In genomic region chr7:19694336-19695212, GRCm38 (mm10) we compare ENCODE assay signal across 12 mouse cellular contexts. TPM values are rescaled to one million over a fixed set of nuclear protein-coding genes. Genes with fewer than 3 reads are reported as not detected.
A peak's percentile ranks its signal among the peaks of the same experiment; 100 is the strongest.
DNase-seq lines count a peak whose midpoint lies in the region; ATAC-seq and TF ChIP-seq lines count a peak whose summit lies in the region.
"Had no signal": no experiment of that assay in that cellular context is flagged by ENCODE, and none has a peak within 500 bp of the region (broad histone marks: within the 10 kb centered on the region; RNA-seq: fewer than 3 reads in every experiment).

No protein-coding gene starts in this region.

- no peak overlapping the region for H3K9ac ChIP-seq in ES-Bruce4 (ENCODE audit: low read depth, poor library complexity, severe bottlenecking)
- H3K9ac ChIP-seq in liver, embryonic 13.5 days, result peak overlapping the region; percentile 39; the same call in 1 of the 2 replicates
- H3K9ac ChIP-seq: limb, embryonic 15.5 days; neural tube, embryonic 12.5 days had no signal

- H3K36me3 ChIP-seq in kidney, adult 2 months (ENCODE audit: control insufficient read depth, insufficient read depth, low read length), result no peaks in the 10 kb centered on the region
- H3K36me3 ChIP-seq in ES-Bruce4 (ENCODE audit: control insufficient read depth, insufficient read depth, low read length, poor library complexity, severe bottlenecking), result peaks cover 21% of the 10 kb centered on the region
- H3K36me3 ChIP-seq in liver, embryonic 13.5 days, result peaks cover 19% of the 10 kb centered on the region

- H3K9me3 ChIP-seq in ES-Bruce4 (replicated peaks; ENCODE audit: control insufficient read depth, insufficient read depth, low read length, poor library complexity, severe bottlenecking), result no peaks in the 10 kb centered on the region
- no peaks in the 10 kb centered on the region for H3K9me3 ChIP-seq in liver, embryonic 13.5 days (replicated peaks)
- H3K9me3 ChIP-seq: limb, embryonic 15.5 days had no signal

- no peak for TF ChIP-seq POLR2A in kidney, adult 2 months (IDR thresholded peaks at IDR 0.05; ENCODE audit: low read depth, low read length)
- no peak for TF ChIP-seq POLR2A in ES-Bruce4 (IDR thresholded peaks at IDR 0.05; ENCODE audit: insufficient read depth, low read length)

- peak overlapping the region; percentile 29 for H3K4me2 ChIP-seq in liver, embryonic 13.5 days
- H3K4me2 ChIP-seq: limb, embryonic 15.5 days; neural tube, embryonic 12.5 days had no signal

- TF ChIP-seq EP300 in ES-Bruce4 (IDR thresholded peaks at IDR 0.05; ENCODE audit: insufficient read depth, low read depth, low read length), result no peak

- no peak for TF ChIP-seq CTCF in kidney, adult 2 months (conservative IDR thresholded peaks at IDR 0.05; ENCODE audit: insufficient read depth, insufficient read length, low read depth, low read length)
- no peak for TF ChIP-seq CTCF in ES-Bruce4 (IDR thresholded peaks at IDR 0.05; ENCODE audit: low read depth, low read length)

- H3K27ac ChIP-seq in kidney, adult 2 months (ENCODE audit: insufficient read depth, low read depth, low read length), result peak overlapping the region; percentile 4; the same call in 1 of the 2 replicates
- H3K27ac ChIP-seq in ES-Bruce4 (ENCODE audit: insufficient read depth, low read length), result peak overlapping the region; percentile 22; the same call in 1 of the 2 replicates
- peak overlapping the region; percentile 87 for H3K27ac ChIP-seq in liver, embryonic 13.5 days
- H3K27ac ChIP-seq: limb, embryonic 15.5 days; neural tube, embryonic 12.5 days had no signal

- H3K27me3 ChIP-seq in kidney, adult 2 months (replicated peaks; ENCODE audit: control insufficient read depth, insufficient read depth, low read length), result no peaks in the 10 kb centered on the region
- no peaks in the 10 kb centered on the region for H3K27me3 ChIP-seq in ES-Bruce4 (ENCODE audit: control insufficient read depth, insufficient read depth, low read length, poor library complexity, severe bottlenecking)
- no peaks in the 10 kb centered on the region for H3K27me3 ChIP-seq in liver, embryonic 13.5 days
- H3K27me3 ChIP-seq: limb, embryonic 15.5 days; neural tube, embryonic 12.5 days; Patski had no signal

- H3K4me3 ChIP-seq in kidney, adult 2 months (ENCODE audit: insufficient read depth, low read depth, low read length), result no peak overlapping the region
- H3K4me3 ChIP-seq in ES-Bruce4 (ENCODE audit: low read depth, low read length), result no peak overlapping the region
- no peak overlapping the region for H3K4me3 ChIP-seq in liver, embryonic 13.5 days (replicated peaks)
- H3K4me3 ChIP-seq: erythroblast, embryonic 14.5 days; limb, embryonic 15.5 days; neural tube, embryonic 12.5 days had no signal

- H3K4me1 ChIP-seq in kidney, adult 2 months (ENCODE audit: control insufficient read depth, insufficient read depth, low read length), result peaks cover 12% of the 10 kb centered on the region
- peaks cover 4% of the 10 kb centered on the region for H3K4me1 ChIP-seq in ES-Bruce4 (ENCODE audit: control insufficient read depth, insufficient read depth, low read length)
- peaks cover 83% of the 10 kb centered on the region for H3K4me1 ChIP-seq in liver, embryonic 13.5 days (replicated peaks)

- ATAC-seq in liver, embryonic 13.5 days (ENCODE audit: low read depth), result no peak
- ATAC-seq: Patski had no signal

- 66% methylated on average over 10 of the region's 10 CpGs for WGBS in kidney, adult 2 months
- 44% methylated on average over 10 of the region's 10 CpGs for WGBS in liver, embryonic 13.5 days (ENCODE audit: insufficient replicate concordance)

- DNase-seq in kidney, adult 2 months, result no peak
- no peak for DNase-seq in kidney, adult 18-20 months
- DNase-seq in adipocyte (ENCODE audit: low spot score), result peak; percentile 57
- no peak for DNase-seq in liver, embryonic 13.5 days
- DNase-seq in urinary bladder, postnatal 14 days (ENCODE audit: low spot score), result no peak
- DNase-seq in left cerebral cortex, adult 9 months (ENCODE audit: low spot score in 2 of 2), result no peak
- DNase-seq: gastrocnemius, postnatal 14 days had no signal

RNA-seq across cellular contexts. Expression of gene Apoc1, which starts 2.1 kb away (rescaled TPM):
- polyA plus RNA-seq in kidney, adult 2 months (2012; rRNA removed), result 12.2 and 16.5 TPM in 2 replicates
- polyA plus RNA-seq in ES-Bruce4 (2011; ENCODE audit: insufficient read depth, insufficient read length, low read depth, missing spikeins), result 93.2 and 95.8 TPM in 2 replicates
- 247 and 261 TPM in 2 replicates for polyA plus RNA-seq in liver, embryonic 13.5 days (2015; fragmentation: Nextera tagmentation; extraction: Ambion mirVana)

RNA-seq across cellular contexts. Expression of gene Apoe, which starts 4.4 kb away (rescaled TPM):
- 922 and 939 TPM in 2 replicates for polyA plus RNA-seq in kidney, adult 2 months (2012; rRNA removed)
- polyA plus RNA-seq in ES-Bruce4 (2011; ENCODE audit: insufficient read depth, insufficient read length, low read depth, missing spikeins), result 1,030 and 1,048 TPM in 2 replicates
- polyA plus RNA-seq in liver, embryonic 13.5 days (2015; fragmentation: Nextera tagmentation; extraction: Ambion mirVana), result 1,390 and 1,411 TPM in 2 replicates

RNA-seq across cellular contexts. Expression of gene Apoc4, which starts 13.3 kb away (rescaled TPM):
- polyA plus RNA-seq in kidney, adult 2 months (2012; rRNA removed), result 0.29 TPM in 1 of 2 replicates, not detected in the other
- 1.1 TPM in 1 of 2 replicates, not detected in the other for polyA plus RNA-seq in ES-Bruce4 (2011; ENCODE audit: insufficient read depth, insufficient read length, low read depth, missing spikeins)
- polyA plus RNA-seq in liver, embryonic 13.5 days (2015; fragmentation: Nextera tagmentation; extraction: Ambion mirVana), result 58.3 and 74.0 TPM in 2 replicates
- polyA plus RNA-seq: neural tube, embryonic 12.5 days had no signal

RNA-seq across cellular contexts. Expression of gene Gm44805, which starts 13.4 kb away (rescaled TPM):
- not detected in 2 replicates for polyA plus RNA-seq in kidney, adult 2 months (2012; rRNA removed)
- polyA plus RNA-seq in ES-Bruce4 (2011; ENCODE audit: insufficient read depth, insufficient read length, low read depth, missing spikeins), result not detected in 2 replicates
- 5.6 and 7.5 TPM in 2 replicates for polyA plus RNA-seq in liver, embryonic 13.5 days (2015; fragmentation: Nextera tagmentation; extraction: Ambion mirVana)
- polyA plus RNA-seq: erythroblast, embryonic 14.5 days; limb, embryonic 15.5 days; neural tube, embryonic 12.5 days; Patski had no signal

RNA-seq across cellular contexts. Expression of gene Apoc2, which starts 16.8 kb away (rescaled TPM):
- polyA plus RNA-seq in kidney, adult 2 months (2012; rRNA removed), result 0.42 and 0.57 TPM in 2 replicates
- polyA plus RNA-seq in ES-Bruce4 (2011; ENCODE audit: insufficient read depth, insufficient read length, low read depth, missing spikeins), result 1.2 TPM in 1 of 2 replicates, not detected in the other
- polyA plus RNA-seq in liver, embryonic 13.5 days (2015; fragmentation: Nextera tagmentation; extraction: Ambion mirVana), result 568 and 648 TPM in 2 replicates
- polyA plus RNA-seq: Patski had no signal

Comparison
In these comparisons a context has a peak if more than half of its experiments do, and no peak if none do; other contexts are left out.
1. H3K27ac ChIP-seq: peak in every context shown above with its lines; median percentile 87 in liver, embryonic 13.5 days; 22 in ES-Bruce4; 4 in kidney, adult 2 months.
2. RNA of gene Apoc4, which starts 13.3 kb away (polyA plus RNA-seq): 58.3 to 74.0 TPM in liver, embryonic 13.5 days; 1.1 TPM in ES-Bruce4 and 0.29 TPM in kidney, adult 2 months; every median in the first group is over 10 times any median in the second.